Mouse (Mus musculus): Measurements from ENCODE around the gene Olfr554. TPM values are rescaled to one million over a fixed set of nuclear protein-coding genes. Genes with fewer than 3 reads are reported as not detected.
"Not testable (repeated sequence)": the region's sequence is repeated elsewhere in the genome, so short reads cannot be mapped to it uniquely, and the experiment has no call there.

The Olfr554 gene
- polyA plus RNA-seq (2012; rRNA removed) (not detected in 2 replicates), polyA plus RNA-seq (2014; fragmentation: Nextera tagmentation; extraction: Ambion mirVana) (not detected in 2 replicates)

- DNase-seq (ENCODE audit: low read depth in 3 of 3, low spot score in 3 of 3) (no peak), ATAC-seq (ENCODE audit: insufficient read depth) (no peak)
- Histone ChIP-seq H3K4me2 (ENCODE audit: low read depth) (no peak within 1 kb of the TSS), H3K36me3 (replicated peaks; ENCODE audit: control insufficient read depth, insufficient read depth, low read depth) (no peaks in the 10 kb centered on the region), H3K27ac (no peak within 1 kb of the TSS), H3K9me3 (ENCODE audit: control insufficient read depth, low read length) (no peaks in the 10 kb centered on the region), H3K27me3 (ENCODE audit: control insufficient read depth, insufficient read depth, low read length) (no peaks in the 10 kb centered on the region), H3K9ac (replicated peaks) (no peak within 1 kb of the TSS), H3K4me3 (ENCODE audit: insufficient read depth in 1 of 2, low read depth in 2 of 2, low read length in 2 of 2) (no peak within 1 kb of the TSS), H3K4me1 (replicated peaks; ENCODE audit: control insufficient read depth in 2 of 2, insufficient read depth in 2 of 2, low read length in 1 of 2) (no peaks in the 10 kb centered on the region)
- 26% methylated on average over 1 of the region's 1 CpGs for WGBS (ENCODE audit: insufficient replicate concordance)
- TF ChIP-seq EP300 (IDR thresholded peaks at IDR 0.05; ENCODE audit: low read depth) = no peak
- no peak for TF ChIP-seq CTCF (IDR thresholded peaks at IDR 0.05; ENCODE audit: low read depth)
Observed at GRCm38 (mm10) chr7:102638132-102638531, at the start of gene Olfr554. Gene Olfr554 (plus strand): TSS chr7:102638432.

GRCm38 (mm10) chr7:102591786-102592185 lies 46.4 kb upstream of the Olfr554 start, which contains the start of gene Olfr551:
Gene Olfr551 (minus strand): TSS chr7:102591886.
- no peaks in the 10 kb centered on the region for H3K4me1 ChIP-seq (replicated peaks; ENCODE audit: control insufficient read depth in 2 of 2, insufficient read depth in 2 of 2, low read length in 1 of 2)
- H3K36me3 ChIP-seq (replicated peaks; ENCODE audit: control insufficient read depth, insufficient read depth, low read depth) = no peaks in the 10 kb centered on the region
- DNase-seq (ENCODE audit: low read depth in 3 of 3, low spot score in 3 of 3) (no peak), ATAC-seq (ENCODE audit: insufficient read depth) (no peak)
- no peaks in the 10 kb centered on the region for H3K27me3 ChIP-seq (ENCODE audit: control insufficient read depth, insufficient read depth, low read length)
- TF ChIP-seq CTCF (IDR thresholded peaks at IDR 0.05; ENCODE audit: low read depth) = no peak
- no peak for TF ChIP-seq EP300 (IDR thresholded peaks at IDR 0.05; ENCODE audit: low read depth)
- no peak within 1 kb of the TSS for H3K27ac ChIP-seq
- H3K9me3 ChIP-seq (ENCODE audit: control insufficient read depth, low read length) = no peaks in the 10 kb centered on the region
- H3K4me3 ChIP-seq (ENCODE audit: insufficient read depth in 1 of 2, low read depth in 2 of 2, low read length in 2 of 2) = no peak within 1 kb of the TSS
- H3K9ac ChIP-seq (replicated peaks) = no peak within 1 kb of the TSS
- no peak within 1 kb of the TSS for H3K4me2 ChIP-seq (ENCODE audit: low read depth)
- WGBS (ENCODE audit: insufficient replicate concordance) = 73% methylated on average over 3 of the region's 3 CpGs

GRCm38 (mm10) chr7:102597378-102598031 lies 40.7 kb upstream of the Olfr554 start, which contains the start of gene Olfr552:
Gene Olfr552 (plus strand): TSS chr7:102597770.
- 18% methylated on average over 1 of the region's 1 CpGs for WGBS (ENCODE audit: insufficient replicate concordance)
- no peaks in the 10 kb centered on the region for H3K27me3 ChIP-seq (ENCODE audit: control insufficient read depth, insufficient read depth, low read length)
- no peak within 1 kb of the TSS for H3K27ac ChIP-seq
- ATAC-seq (ENCODE audit: insufficient read depth) (no peak), DNase-seq (ENCODE audit: low read depth in 3 of 3, low spot score in 3 of 3) (no peak)
- no peaks in the 10 kb centered on the region for H3K9me3 ChIP-seq (ENCODE audit: control insufficient read depth, low read length)
- H3K9ac ChIP-seq (replicated peaks) = no peak within 1 kb of the TSS
- H3K4me1 ChIP-seq (replicated peaks; ENCODE audit: control insufficient read depth in 2 of 2, insufficient read depth in 2 of 2, low read length in 1 of 2) = no peaks in the 10 kb centered on the region
- TF ChIP-seq CTCF (IDR thresholded peaks at IDR 0.05; ENCODE audit: low read depth) (no peak), EP300 (IDR thresholded peaks at IDR 0.05; ENCODE audit: low read depth) (no peak)
- H3K4me2 ChIP-seq (ENCODE audit: low read depth) = no peak within 1 kb of the TSS
- no peaks in the 10 kb centered on the region for H3K36me3 ChIP-seq (replicated peaks; ENCODE audit: control insufficient read depth, insufficient read depth, low read depth)
- no peak within 1 kb of the TSS for H3K4me3 ChIP-seq (ENCODE audit: insufficient read depth in 1 of 2, low read depth in 2 of 2, low read length in 2 of 2)

DNA sequence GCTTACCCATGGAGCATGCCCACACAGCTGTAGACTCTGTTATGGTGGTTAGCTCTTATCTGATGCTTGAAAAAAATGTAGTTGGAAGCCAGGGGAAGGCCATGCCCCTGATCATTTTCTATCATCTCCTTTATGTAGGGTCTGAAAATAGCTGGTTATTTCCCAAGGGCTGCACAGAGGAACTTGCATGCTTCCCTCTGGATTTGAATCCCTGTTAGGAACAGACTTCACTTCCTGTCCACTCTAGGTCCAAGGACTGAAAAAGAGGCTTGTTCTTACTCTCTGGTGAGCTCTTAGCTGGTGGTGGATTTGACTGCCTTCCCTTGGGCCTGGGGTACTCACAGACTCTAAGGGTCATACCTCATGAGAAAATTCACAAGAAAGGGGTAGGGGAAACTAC lies 20.1 kb upstream of the Olfr554 start, which contains the start of gene Olfr553:
TSS of gene Olfr553 (minus strand) at position 101 of the 400 bp plus-strand sequence.
- no peak within 1 kb of the TSS for H3K9ac ChIP-seq (replicated peaks)
- TF ChIP-seq CTCF (IDR thresholded peaks at IDR 0.05; ENCODE audit: low read depth) (no peak), EP300 (IDR thresholded peaks at IDR 0.05; ENCODE audit: low read depth) (no peak)
- H3K36me3 ChIP-seq (replicated peaks; ENCODE audit: control insufficient read depth, insufficient read depth, low read depth) = no peaks in the 10 kb centered on the region
- ATAC-seq (ENCODE audit: insufficient read depth) (no peak), DNase-seq (ENCODE audit: low read depth in 3 of 3, low spot score in 3 of 3) (no peak)
- no peak within 1 kb of the TSS for H3K4me3 ChIP-seq (ENCODE audit: insufficient read depth in 1 of 2, low read depth in 2 of 2, low read length in 2 of 2)
- no peak within 1 kb of the TSS for H3K4me2 ChIP-seq (ENCODE audit: low read depth)
- H3K4me1 ChIP-seq (replicated peaks; ENCODE audit: control insufficient read depth in 2 of 2, insufficient read depth in 2 of 2, low read length in 1 of 2) = no peaks in the 10 kb centered on the region
- no peaks in the 10 kb centered on the region for H3K27me3 ChIP-seq (ENCODE audit: control insufficient read depth, insufficient read depth, low read length)
- H3K9me3 ChIP-seq (ENCODE audit: control insufficient read depth, low read length) = no peaks in the 10 kb centered on the region
- no peak within 1 kb of the TSS for H3K27ac ChIP-seq

GRCm38 (mm10) chr7:102619608-102620007 lies 18.6 kb upstream of the Olfr554 start:
- no peak for ATAC-seq (ENCODE audit: insufficient read depth)
- no peak for DNase-seq (ENCODE audit: low read depth in 3 of 3, low spot score in 3 of 3)
- TF ChIP-seq EP300 (IDR thresholded peaks at IDR 0.05; ENCODE audit: low read depth) (no peak), CTCF (IDR thresholded peaks at IDR 0.05; ENCODE audit: low read depth) (no peak)
- Histone ChIP-seq H3K27me3 (ENCODE audit: control insufficient read depth, insufficient read depth, low read length) (no peaks in the 10 kb centered on the region), H3K27ac (no peak overlapping the region), H3K9me3 (ENCODE audit: control insufficient read depth, low read length) (no peaks in the 10 kb centered on the region), H3K9ac (replicated peaks) (no peak overlapping the region), H3K4me1 (replicated peaks; ENCODE audit: control insufficient read depth in 2 of 2, insufficient read depth in 2 of 2, low read length in 1 of 2) (no peaks in the 10 kb centered on the region), H3K36me3 (replicated peaks; ENCODE audit: control insufficient read depth, insufficient read depth, low read depth) (no peaks in the 10 kb centered on the region), H3K4me2 (ENCODE audit: low read depth) (no peak overlapping the region), H3K4me3 (ENCODE audit: insufficient read depth in 1 of 2, low read depth in 2 of 2, low read length in 2 of 2) (no peak overlapping the region)
- 51% methylated on average over 5 of the region's 5 CpGs for WGBS (ENCODE audit: insufficient replicate concordance)

DNA sequence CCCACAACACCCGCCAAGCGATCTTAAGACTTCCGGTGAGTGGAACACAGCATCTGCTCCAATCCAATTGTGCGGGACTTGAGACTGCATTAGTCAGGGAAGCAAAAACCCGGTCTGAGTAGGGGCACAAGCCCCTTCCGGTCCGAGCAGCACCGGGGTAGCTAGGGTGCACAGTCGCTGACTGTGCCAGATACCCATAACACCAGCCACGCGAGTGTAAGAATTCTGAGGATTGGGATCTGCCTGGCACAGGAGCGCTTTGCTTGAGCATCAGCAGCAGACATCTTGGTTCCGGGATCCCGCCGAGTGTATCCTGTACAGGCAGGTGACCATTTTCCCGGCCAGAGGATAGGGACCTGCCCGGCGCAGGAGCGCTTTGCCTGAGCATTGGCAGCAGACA lies 17.9 kb upstream of the Olfr554 start:
- 68% methylated on average over 12 of the region's 19 CpGs for WGBS (ENCODE audit: insufficient replicate concordance)

More for the DNA sequence above, 17.9 kb upstream of the Olfr554 start:
- H3K27me3 ChIP-seq (ENCODE audit: control insufficient read depth, insufficient read depth, low read length); H3K36me3 ChIP-seq (replicated peaks; ENCODE audit: control insufficient read depth, insufficient read depth, low read depth); DNase-seq (ENCODE audit: low read depth in 3 of 3, low spot score in 3 of 3); H3K27ac ChIP-seq; H3K9ac ChIP-seq (replicated peaks); H3K4me1 ChIP-seq (replicated peaks; ENCODE audit: control insufficient read depth in 2 of 2, insufficient read depth in 2 of 2, low read length in 1 of 2); ATAC-seq (ENCODE audit: insufficient read depth); H3K9me3 ChIP-seq (ENCODE audit: control insufficient read depth, low read length); H3K4me2 ChIP-seq (ENCODE audit: low read depth); H3K4me3 ChIP-seq (ENCODE audit: insufficient read depth in 1 of 2, low read depth in 2 of 2, low read length in 2 of 2): not testable (repeated sequence)

All from liver, embryonic 14.5 days (tissue).